Mouse (Mus musculus) lung, postnatal 10 days (tissue): ENCODE measurements around the gene Rnf215.
A peak's percentile ranks its signal among the peaks of the same experiment; 100 is the strongest.
"Not testable (repeated sequence)": the region's sequence is repeated elsewhere in the genome, so short reads cannot be mapped to it uniquely, and the experiment has no call there.

Source experiments
- DNase-seq: peaks from one replicate; pipeline ENCODE4 v3.0.0; 2021

Gene Rnf215

DNA sequence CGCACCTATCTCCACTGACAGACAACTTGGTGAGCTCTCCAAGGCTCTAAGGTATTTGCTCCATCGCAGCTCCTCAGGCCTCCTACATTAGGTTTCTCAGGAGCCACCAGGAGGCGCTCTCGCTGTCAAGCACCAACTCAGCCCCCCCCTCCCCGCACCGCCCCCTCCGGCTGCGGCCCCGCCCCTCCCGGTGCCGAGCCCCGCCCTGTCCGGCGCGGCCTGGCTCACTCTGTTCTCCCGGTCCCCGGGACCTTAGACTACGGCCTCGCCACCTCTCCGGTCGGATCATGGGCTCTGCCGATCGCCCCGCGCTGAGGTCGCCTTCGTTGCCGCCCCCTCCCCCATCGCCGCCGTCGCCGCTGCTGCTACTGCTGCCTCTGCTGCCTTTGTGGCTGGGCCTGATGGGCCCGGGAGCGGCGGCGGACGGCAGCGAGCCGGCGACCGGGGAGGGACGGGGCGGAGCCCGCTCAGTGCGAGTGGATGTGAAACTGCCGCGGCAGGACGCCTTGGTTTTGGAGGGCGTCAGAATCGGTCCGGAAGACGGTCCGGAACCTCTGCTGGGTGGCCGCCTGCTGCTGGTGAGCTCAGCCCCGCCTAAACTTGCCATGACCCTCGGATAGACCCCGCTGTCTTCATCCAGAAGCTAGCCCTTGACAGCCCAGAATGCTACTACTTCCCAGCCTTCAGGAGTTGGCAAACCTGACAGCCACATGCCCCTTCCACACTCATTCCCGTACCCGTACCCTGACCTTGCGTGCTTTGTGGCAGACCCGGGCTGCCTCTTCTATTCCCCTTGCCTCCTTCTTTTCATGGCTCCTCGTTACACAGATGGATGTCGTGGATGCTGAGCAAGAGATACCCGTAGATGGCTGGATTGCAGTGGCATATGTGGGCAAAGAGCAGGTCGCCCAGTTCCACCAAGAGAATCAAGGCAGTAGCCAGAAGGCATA lies at the start of gene Rnf215:
Gene Rnf215 (plus strand): TSS at position 217 of the 950 bp plus-strand sequence.
- DNase-seq = peak; percentile 90

DNA sequence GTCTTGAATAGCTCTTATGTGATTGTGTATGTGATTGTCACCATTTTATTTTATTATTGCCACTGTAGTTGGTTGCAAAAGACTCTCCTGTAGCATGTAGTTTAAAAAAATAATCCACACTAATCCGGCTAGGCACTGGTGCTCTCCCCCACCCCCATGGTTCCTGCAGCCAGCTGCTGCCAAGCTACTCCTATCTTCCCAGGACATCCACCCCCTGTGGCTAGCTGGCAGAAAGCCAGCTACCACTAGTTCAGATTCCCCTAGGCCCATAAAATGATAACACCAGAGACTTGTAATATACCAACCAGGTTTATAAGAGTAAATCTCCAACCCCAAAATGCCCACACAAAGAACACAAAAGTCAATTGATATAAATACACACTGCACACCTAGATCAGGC lies 48.8 kb upstream of the Rnf215 start:
- no peak for DNase-seq

DNA sequence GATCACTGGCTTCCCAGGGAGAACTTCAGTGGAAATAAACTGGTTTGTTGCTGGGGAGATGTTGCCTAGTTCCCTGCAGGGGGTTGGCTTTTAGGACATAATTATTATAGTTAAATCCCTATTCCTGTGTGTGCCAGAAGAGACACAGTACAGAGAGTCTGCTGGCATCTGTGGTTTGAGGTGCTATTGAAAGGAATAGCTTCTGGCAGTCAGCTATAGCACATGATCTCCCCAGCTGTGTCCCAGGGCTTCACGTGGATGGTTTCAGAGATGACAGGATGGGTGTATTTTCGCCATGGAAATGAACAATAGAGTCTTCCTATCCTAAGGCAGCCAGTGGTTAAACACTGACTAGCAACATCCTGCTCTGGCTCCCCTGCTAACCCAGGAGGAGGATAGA lies 47.7 kb upstream of the Rnf215 start:
- no peak for DNase-seq

DNA sequence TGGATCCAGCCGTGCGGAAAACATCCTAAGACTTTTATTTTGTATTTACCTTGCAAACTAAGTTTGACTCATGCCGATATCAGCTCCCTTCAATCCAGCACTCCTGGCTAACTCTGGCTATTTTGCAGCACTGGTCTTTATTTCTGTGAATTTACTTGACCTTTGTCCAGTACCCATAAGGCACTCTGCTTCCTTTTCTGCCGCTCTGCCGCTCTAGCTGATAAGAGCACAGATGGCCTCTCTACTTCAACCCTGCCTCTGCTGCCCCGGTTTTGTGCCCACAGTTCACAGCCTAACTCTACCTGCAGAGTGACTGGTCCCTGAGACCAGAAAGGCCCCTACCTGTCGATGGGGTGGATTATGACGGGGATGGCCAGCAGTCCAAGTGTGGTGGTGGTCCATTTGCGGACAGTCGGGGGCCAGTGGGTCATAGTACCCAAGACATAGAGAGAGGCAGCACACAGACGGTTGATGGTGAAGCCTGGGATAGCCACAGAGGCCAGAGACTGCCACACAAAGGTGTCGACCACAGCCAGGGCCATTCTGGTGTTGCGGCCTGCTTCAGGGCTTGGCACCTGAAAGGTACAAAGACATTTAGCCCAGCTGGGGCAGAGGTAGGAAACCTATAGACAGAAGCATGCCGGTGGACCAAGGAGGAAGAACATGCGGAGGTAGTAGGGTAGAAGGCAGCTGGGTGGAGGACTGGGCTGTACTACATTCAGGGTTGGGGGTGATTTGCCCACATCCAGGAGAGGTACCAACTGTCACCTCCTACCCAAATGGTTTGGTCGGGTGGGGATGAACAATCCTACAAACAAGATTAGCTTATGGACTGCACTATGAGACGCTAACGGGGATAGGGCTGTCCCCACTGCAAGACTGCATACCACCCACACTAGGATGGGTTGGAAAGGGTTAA lies 41.3 kb upstream of the Rnf215 start:
- DNase-seq = no peak

DNA sequence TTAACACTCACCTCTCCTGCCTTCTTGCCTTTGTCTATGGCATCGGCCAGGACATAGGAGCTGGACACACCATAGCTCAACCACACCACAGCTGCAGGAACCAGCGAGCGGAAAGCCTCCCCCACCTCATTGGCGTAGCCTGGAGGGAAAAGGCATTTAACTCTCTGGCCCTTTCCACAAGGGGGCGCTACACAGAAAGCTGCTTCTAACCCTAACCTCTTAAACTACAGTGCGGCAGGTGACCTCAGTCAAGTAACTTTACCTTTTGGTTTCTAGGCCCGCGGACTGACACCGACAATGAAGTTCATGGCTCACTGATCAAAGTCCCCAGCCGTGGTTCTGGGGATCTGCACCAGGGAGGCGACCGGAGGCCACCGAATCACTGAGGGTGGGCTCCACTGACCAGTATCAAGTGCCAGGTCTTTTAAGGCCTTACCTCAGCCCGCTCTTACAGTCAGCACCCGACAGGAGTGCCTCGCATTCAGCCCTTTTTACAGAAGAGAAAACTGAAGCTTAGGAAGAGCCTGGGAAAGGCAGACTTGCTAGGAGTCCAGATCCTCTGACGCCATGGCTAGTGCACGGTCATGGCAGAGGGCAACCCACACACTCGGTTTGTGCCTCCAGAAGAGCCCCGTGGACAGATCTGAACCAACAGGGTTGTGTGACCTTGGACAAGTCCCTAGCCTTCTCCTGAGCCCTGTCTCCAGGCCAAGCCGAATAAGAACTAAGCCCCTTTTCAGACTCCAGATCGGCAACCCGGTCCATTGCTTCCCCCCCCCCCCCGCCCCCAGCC lies 40.4 kb upstream of the Rnf215 start:
- peak; percentile 81 for DNase-seq

DNA sequence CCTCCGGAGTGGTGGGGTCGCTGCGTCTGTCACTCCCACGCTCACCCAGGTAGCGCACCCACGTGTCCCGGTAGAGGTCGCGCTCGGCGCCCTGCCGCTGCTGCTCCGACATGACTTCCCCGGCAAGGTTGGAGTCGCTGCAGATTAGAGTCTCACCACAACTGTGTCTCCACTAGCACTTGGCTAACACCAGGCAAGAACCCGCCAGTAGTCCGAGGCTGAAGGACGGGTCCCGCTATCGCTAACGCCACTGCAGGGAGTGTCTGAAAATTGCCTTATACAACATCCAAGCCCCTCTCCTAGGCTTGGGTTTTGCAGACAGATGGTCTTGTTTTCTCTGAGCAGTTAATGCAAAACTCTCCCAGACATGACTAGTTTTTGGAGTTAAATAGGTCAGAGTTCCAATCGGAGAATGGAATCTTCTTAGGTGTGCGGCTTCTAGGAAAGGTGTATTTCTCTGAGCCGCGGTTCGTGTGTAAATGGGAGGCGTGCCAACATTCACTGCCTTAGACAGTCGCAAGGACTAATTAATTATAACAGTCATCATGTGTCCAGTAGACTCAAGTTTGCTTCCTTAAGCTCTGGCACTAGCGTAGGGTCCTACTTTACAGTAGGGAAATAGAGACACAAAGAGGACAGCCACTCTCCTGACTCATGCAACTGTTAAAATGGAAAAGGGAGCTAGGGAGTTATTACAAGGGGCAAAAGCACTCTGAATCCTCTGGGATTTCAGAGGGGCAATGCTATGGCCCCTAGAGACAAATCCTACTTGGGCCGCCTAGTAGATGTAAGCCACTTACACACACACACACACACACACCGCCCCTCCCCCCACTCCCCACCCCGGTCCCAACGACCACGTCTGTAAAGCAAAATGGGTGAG lies 39.6 kb upstream of the Rnf215 start, which contains the start of gene Mtfp1:
Gene Mtfp1 (minus strand): TSS at position 275 of the 883 bp plus-strand sequence.
- peak; percentile 56 for DNase-seq

DNA sequence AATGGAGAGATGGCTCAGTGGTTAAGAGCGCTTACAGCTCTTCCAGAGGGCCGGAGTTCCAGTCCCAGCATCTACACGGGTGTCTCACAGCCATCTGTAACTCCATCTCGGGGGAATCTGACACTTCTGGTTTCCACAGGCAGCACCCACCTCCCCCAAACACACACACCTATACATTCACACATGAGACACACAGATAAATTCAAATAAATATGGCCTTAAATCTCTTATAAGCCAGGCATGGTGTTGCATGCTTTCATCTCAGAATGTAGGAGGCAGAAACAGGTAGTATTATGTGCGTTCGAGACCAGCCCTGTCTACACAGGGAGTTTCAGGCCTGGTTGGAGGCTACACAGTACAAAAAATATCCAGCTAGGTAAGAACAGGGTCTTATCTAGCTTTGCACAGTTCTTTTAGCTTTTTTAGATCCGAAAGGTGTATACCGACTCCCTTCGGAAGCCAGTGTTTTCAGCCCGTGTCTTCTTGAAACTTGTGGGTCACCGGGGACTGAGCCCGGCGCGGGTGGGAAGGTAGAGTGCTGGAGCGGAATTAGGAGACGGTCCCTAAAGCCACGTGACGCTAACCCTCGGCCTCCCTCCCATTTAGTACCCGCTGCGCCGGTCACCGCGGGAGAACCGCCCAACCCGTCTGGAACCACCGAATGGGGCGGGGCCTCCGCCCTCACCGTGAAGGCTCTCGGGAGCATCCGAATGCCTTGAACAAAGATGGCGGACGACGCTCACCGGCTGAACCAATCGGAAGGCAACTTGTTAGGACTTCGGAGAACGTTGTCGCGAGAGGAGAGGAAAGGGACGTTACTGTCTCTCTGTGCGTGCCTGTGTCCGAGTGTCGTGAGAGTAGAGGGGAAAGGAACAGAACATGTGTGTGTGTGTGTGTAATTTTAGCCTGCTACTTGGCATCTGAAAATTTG lies 38.7 kb upstream of the Rnf215 start:
- DNase-seq = peak; percentile 99

DNA sequence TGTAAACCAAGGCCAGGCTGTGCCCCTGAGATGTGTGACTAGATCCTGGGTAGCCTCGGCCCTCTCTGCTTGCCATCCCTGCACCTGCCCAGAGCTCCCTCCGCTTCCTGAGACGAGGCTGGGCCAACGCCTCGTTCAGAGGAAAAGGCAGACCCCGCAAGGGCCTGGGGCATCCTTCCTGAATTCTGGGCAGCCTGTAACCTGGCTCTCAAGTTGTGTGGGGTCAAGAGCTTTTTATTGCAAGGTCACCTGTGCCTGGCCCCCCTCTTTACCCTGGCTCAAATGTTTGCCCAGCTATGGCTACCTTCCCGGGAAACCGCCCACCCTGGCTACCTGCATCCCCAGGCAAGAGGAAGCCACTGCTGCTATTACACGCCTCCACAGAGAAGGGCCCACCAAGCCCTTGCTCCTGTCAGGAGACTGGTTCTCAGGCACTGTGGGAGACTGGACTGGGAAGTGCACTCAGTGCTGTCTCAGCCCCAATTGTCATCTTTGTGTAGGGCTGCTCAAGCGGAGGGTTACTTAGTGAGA lies 37.8 kb upstream of the Rnf215 start:
- DNase-seq = no peak

DNA sequence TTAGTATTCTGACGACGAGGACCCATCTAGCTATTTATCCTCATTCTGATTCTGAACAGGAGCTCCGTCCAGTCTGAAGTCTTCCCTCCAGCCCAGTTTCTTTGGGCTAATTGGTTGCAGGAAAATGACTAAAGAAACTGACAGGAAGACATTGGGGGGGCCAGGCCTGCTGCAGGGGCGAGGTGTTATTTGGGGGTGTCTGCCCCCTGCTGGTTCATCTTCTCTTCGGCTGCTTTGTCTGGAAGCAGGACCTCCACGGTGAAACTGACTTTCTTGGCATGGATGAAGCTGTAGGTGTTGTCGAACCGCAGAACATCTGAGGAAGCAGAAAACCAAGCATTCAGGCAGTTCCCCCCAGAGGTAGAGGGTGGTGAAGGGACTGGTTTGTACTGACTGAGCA lies 36.9 kb upstream of the Rnf215 start:
- no peak for DNase-seq

DNA sequence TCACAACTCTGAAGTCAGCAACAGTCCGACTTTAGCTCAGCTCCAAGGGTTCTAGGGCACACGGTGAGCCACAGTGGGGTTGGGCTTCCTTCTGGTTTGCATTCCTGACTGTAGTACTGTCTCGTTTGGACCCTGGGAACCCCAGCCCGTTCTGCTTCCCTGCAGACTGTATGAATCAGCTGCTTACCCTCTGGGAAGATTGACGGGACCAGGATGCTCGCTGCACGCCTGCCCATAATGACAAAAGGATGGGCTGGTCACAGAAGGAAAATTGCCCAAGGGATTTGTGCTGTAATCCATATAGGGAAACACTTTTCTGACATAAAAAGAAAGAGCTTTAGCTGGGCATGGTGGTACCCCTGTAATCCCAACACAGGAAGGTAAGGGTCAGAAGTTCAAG lies 36.2 kb upstream of the Rnf215 start:
- DNase-seq = no peak

DNA sequence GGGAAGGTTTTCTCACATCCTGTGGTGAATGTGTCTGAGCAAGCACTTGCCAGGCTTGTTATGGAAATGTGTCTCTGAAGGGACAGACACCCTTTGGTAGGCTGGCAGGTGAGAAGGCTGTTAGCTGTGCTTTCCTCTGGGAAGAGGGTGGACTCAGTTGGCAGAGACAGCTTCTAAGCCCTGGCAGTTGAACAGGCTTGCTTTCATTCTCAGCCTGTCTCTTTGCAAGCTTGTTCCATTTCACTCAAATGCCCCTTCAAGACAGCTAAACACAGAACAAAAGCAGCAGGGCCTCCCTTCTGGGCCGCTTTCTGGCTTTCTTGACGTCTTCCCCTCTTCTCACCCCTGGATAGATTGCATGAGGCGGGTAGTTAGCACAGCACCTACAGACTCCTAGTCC lies 35.6 kb upstream of the Rnf215 start:
- DNase-seq = no peak

DNA sequence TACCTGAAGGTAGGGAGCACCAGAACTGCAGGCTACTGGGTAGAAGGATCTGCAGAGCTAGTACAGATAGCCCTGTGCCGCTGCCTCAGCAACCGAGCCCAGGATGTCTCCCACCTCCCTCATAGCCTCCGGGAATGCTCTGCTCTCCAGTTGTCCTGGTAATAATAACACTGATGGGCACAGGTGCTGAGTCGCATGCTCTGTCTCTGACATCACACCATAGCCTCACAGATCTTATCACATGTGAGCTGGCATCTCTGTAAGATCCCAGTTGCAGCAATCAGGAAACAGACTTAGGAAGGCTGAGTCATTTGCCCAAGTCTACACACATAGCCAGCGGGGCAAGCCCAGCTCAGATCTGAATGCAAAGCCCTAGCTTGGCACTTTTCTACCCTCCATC lies 33.2 kb upstream of the Rnf215 start:
- no peak for DNase-seq

DNA sequence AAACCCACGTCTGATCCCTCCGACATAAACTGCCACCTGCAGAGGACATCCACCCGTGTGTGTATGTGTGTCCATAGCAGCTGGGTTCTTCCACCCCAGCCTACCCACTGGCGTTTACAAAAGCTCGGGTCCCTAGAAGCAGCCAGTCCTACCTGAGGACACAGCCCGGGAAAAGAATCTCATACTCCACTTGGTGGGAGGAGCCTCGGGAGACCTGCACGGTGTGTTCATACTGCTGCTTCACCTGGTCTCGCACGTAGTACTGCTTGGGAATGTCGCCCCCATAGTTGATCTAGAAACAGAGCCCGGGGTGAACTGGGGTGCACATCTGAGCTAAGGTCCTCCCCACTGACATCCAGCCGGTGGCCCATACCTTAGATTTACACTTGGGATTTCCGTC lies 31.5 kb upstream of the Rnf215 start:
- DNase-seq = no peak

DNA sequence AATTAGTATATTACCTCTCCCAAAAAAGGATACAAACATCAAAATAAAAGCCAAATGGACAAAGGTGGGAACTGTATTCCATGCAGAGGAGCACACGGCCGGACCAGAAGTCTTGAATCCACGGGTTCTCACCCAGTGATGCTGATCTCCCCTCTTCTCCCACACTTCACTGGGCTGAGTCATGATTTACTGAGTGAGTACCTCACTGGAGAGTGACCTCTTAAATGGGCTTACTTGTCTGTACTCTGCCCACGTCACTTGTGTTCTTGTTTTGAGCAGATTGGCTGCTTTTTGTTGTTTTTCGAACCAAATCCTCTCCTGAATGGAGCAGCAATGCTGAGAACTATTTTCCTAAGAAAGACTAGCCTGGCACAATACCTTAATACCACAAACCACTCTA lies 30.0 kb upstream of the Rnf215 start:
- DNase-seq = no peak

DNA sequence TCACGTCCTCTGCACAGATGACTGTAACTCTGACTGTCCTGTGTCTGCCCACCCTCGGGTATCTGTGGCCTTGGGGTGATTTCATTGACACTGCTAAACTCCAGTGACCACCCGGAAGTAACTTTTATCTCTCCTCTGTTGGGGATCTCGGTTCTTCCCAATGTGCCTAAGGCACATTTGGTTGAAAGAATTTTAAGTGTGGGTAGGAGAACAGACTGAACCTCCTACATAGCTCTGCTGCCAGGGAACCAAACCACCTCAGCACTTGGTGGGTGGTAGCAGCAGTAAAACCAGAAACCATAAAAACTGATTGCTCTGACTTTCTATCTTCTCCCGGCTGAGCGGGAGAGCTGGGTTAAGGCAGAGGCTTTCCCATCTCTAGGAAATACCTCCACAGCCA lies 29.6 kb upstream of the Rnf215 start:
- DNase-seq = no peak

DNA sequence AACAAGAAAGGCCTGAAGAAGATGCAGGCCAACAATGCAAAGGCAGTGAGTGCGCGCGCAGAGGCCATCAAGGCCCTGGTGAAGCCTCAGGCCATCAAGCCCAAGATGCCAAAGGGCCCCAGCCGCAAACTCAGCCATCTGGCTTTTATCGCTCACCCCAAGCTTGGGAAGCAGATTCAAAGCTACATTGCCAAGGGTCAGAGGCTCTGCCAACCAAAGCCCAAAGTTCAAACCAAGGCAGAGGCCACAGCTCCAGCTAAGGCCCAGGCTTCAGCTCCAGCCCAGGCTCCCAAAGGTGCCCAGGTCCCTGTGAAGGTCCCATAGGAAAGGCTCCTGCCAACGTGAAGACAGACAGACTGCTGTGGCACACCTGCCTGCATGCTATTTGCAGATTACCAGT lies 27.1 kb upstream of the Rnf215 start:
- not testable (repeated sequence) for DNase-seq

DNA sequence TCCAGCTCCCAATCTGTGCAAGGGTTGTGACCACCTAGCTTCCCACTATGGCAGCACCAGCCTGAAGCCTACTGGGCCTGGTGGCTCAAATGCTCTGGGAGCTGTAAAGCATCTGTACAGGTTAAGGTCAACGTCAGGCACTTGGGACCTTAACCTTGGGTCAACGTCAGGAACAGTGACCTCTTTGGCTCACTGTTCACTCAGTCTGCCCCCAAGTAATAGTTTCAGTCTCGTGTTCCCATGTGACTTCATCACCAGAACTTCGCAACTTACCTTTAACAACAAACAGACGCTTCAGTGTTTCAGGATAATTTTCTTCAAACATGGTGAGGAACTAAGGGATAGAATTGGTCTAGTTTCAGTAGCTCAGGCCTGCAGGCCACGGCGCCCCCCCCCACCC lies 26.3 kb upstream of the Rnf215 start:
- DNase-seq = no peak

DNA sequence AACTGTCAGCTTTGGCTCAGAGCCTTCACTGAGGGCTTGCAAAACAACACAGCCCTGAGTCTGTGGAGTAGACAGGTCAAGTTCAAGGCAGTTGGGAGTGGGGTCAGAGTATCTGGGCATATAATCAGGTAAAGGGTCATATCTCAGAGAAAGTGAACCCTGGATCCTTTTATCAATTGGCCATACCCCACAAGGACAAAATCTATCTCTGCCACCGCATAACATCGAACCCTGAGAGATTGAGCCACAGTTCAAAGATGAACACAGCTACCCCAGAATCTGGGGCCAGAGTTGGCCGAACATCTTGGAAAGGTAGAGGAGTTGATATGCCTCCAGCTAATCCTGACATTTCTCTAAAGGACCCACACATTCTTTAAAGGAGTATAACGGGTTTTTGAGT lies 23.0 kb upstream of the Rnf215 start:
- no peak for DNase-seq

DNA sequence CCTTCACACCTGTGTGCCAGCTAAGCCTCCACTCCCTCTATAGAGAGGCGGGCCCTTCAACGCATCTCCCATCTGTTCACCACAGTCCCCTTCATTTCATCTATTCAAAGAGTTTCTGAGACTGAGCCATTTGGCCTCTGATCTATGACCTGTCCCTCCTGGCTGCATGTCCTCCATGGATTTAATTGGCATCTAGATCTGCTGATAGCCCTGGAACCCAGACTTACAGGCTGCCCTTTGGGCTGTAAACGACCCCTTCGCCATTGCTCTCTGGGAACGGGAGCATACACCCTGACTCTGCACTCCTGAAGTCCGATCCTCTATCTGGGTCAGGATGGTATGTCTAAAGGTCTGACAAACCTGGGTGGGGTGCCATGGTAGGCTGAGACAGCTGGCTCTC lies 22.1 kb upstream of the Rnf215 start:
- no peak for DNase-seq

DNA sequence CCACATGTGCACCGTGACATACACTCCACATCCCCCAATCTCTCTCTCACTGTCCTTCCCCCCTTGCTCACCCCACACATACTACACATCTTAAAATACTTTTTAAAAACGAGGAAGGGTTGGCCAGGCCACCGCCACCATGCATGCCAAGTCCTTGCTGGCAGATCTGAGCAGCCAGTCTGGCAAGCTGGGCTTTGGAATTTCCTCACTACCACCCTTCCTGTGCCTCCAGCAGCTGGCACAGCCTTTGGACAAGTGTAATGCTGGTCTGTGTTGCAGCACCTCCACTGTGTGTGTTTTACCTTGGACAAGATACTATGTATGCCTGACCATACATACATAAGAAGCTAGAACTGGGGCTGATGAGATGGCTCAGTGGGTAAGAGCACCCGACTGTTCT lies 21.5 kb upstream of the Rnf215 start:
- DNase-seq = no peak
